Comparison of ENCODE assay signal across 8 mouse cellular contexts in genomic region chr10:79777103-79777531, GRCm38 (mm10). TPM values are rescaled to one million over a fixed set of nuclear protein-coding genes. Genes with fewer than 3 reads are reported as not detected.
DNase-seq lines count a peak whose midpoint lies in the region; ATAC-seq and TF ChIP-seq lines count a peak whose summit lies in the region.

Fstl3 (plus strand) TSS chr10:79777272.

- no peaks in the 10 kb centered on the region; the same call in 1 of the 2 replicates for H3K9me3 ChIP-seq in heart, embryonic 10.5 days
- H3K9me3 ChIP-seq in hindbrain, embryonic 11.5 days (ENCODE audit: control insufficient read depth, low read length) = no peaks in the 10 kb centered on the region
- 0 out of 2 replicates have a peak, but pooled peaks cover 3% of the 10 kb centered on the region for H3K9me3 ChIP-seq in liver, postnatal 0 days (ENCODE audit: low read length)

- no peak for TF ChIP-seq EP300 in liver, postnatal 0 days (IDR thresholded peaks at IDR 0.05; ENCODE audit: low read depth)

- H3K27ac ChIP-seq in heart, embryonic 10.5 days = peak within 1 kb of the TSS; percentile 84
- H3K27ac ChIP-seq in hindbrain, embryonic 11.5 days (ENCODE audit: low read depth, low read length) = no peak within 1 kb of the TSS
- no peak within 1 kb of the TSS for H3K27ac ChIP-seq in liver, postnatal 0 days (ENCODE audit: low read depth)

- no peak for ATAC-seq in hindbrain, embryonic 11.5 days (ENCODE audit: low FRiP score)
- no peak for ATAC-seq in liver, postnatal 0 days

- peaks cover 55% of the 10 kb centered on the region for H3K27me3 ChIP-seq in heart, embryonic 10.5 days (ENCODE audit: insufficient read depth, poor library complexity, severe bottlenecking)
- H3K27me3 ChIP-seq in hindbrain, embryonic 11.5 days (ENCODE audit: control insufficient read depth, insufficient read depth, low read length) = peaks cover 47% of the 10 kb centered on the region
- peaks cover 35% of the 10 kb centered on the region for H3K27me3 ChIP-seq in liver, postnatal 0 days (ENCODE audit: insufficient read depth, low read length)

- peaks cover 50% of the 10 kb centered on the region for H3K4me1 ChIP-seq in heart, embryonic 10.5 days
- peaks cover 13% of the 10 kb centered on the region; the same call in 1 of the 2 replicates for H3K4me1 ChIP-seq in hindbrain, embryonic 11.5 days (replicated peaks; ENCODE audit: control insufficient read depth, insufficient read depth, low read length)
- H3K4me1 ChIP-seq in liver, postnatal 0 days (ENCODE audit: insufficient read depth) = peaks cover 26% of the 10 kb centered on the region

- no peaks in the 10 kb centered on the region for H3K36me3 ChIP-seq in heart, embryonic 10.5 days
- no peaks in the 10 kb centered on the region for H3K36me3 ChIP-seq in hindbrain, embryonic 11.5 days (ENCODE audit: control insufficient read depth, insufficient read depth, low read length)
- H3K36me3 ChIP-seq in liver, postnatal 0 days (replicated peaks; ENCODE audit: insufficient read depth, low read length) = no peaks in the 10 kb centered on the region

- H3K4me3 ChIP-seq in heart, embryonic 10.5 days = peak within 1 kb of the TSS; percentile 66
- peak within 1 kb of the TSS; percentile 22 for H3K4me3 ChIP-seq in hindbrain, embryonic 11.5 days (ENCODE audit: low read depth, low read length)
- peak within 1 kb of the TSS; percentile 34 for H3K4me3 ChIP-seq in liver, postnatal 0 days (ENCODE audit: low read depth, low read length)

- peak within 1 kb of the TSS; percentile 45 for H3K9ac ChIP-seq in hindbrain, embryonic 11.5 days (ENCODE audit: low read depth, low read length)
- 0 out of 2 replicates have a peak within 1 kb of the TSS, but pooled peaks have one; percentile 26 for H3K9ac ChIP-seq in liver, postnatal 0 days (replicated peaks)

- TF ChIP-seq CTCF in liver, postnatal 0 days (IDR thresholded peaks at IDR 0.05; ENCODE audit: low read depth) = no peak

- intact Hi-C loops in heart, postnatal 25 days (cut with DNase I) = no loop called here

- peak within 1 kb of the TSS; percentile 42 for H3K4me2 ChIP-seq in hindbrain, embryonic 11.5 days (replicated peaks; ENCODE audit: low read depth, low read length)
- peak within 1 kb of the TSS; percentile 73 for H3K4me2 ChIP-seq in liver, postnatal 0 days (ENCODE audit: low read depth, low read length)

- no peak for DNase-seq in heart, embryonic 10.5 days (ENCODE audit: low spot score)
- no peak for DNase-seq in heart, postnatal 25 days (ENCODE audit: low spot score)
- peak; percentile 24 for DNase-seq in embryo, embryonic 10 days (ENCODE audit: low spot score)
- no peak for DNase-seq in hindbrain, embryonic 11.5 days (ENCODE audit: low spot score)
- DNase-seq in liver, postnatal 0 days = peak; percentile 45
- DNase-seq in urinary bladder, postnatal 25 days (ENCODE audit: low spot score) = peak; percentile 47
- no peak for DNase-seq in frontal cortex, adult 2 months (ENCODE audit: extremely low spot score in 1 of 2, low spot score in 1 of 2)
- DNase-seq in right cerebral cortex, postnatal 36 days (ENCODE audit: low spot score in 2 of 2) = no peak

- 2% methylated on average over 39 of the region's 39 CpGs for WGBS in heart, embryonic 10.5 days
- 2% methylated on average over 38 of the region's 39 CpGs for WGBS in hindbrain, embryonic 11.5 days
- WGBS in liver, postnatal 0 days (ENCODE audit: insufficient replicate concordance) = 2% methylated on average over 38 of the region's 39 CpGs

RNA-seq across cellular contexts. Expression of gene Fstl3, which starts in this region (rescaled TPM):
- 7.9 and 8.0 TPM in 2 replicates for polyA plus RNA-seq in heart, embryonic 10.5 days (2016; fragmentation: Nextera tagmentation; extraction: Ambion mirVana)
- 1 to 10 TPM; 2.9 to 4.2 TPM for total RNA-seq in heart, postnatal 25 days (2021)
- 1.5 TPM in 2 replicates for polyA plus RNA-seq in hindbrain, embryonic 11.5 days (2014; fragmentation: Nextera tagmentation; extraction: Ambion mirVana)
- polyA plus RNA-seq in liver, postnatal 0 days (2015; fragmentation: Nextera tagmentation; extraction: Ambion mirVana) = 0.36 and 0.63 TPM in 2 replicates
- polyA plus RNA-seq in frontal cortex, adult 2 months (2012; rRNA removed) = 5.6 and 7.0 TPM in 2 replicates

Comparison
In these comparisons a context has a peak if more than half of its experiments do, and no peak if none do; other contexts are left out.
1. Peak in DNase-seq, H3K4me3 ChIP-seq, H3K9ac ChIP-seq and H3K4me2 ChIP-seq in liver, postnatal 0 days; RNA of the gene not detected or under 1 TPM.
2. DNase-seq: peak in embryo, embryonic 10 days (single experiment) and urinary bladder, postnatal 25 days (single experiment); none in heart, embryonic 10.5 days (single experiment), heart, postnatal 25 days (single experiment), hindbrain, embryonic 11.5 days (single experiment), frontal cortex, adult 2 months (0 of 2) and right cerebral cortex, postnatal 36 days (0 of 2).
3. Peak in every context shown above with its lines, with median percentiles within 50 percentile points of each other: H3K4me3 ChIP-seq.